Mouse (Mus musculus) hindbrain, postnatal 0 days (tissue): ENCODE measurements around the gene Erv3. TPM values are rescaled to one million over a fixed set of nuclear protein-coding genes. Genes with fewer than 3 reads are reported as not detected.
A peak's percentile ranks its signal among the peaks of the same experiment; 100 is the strongest.

Source experiments
- ATAC-seq: fragments of 200-750 bp; cut with Nextera tagmentation; 2 replicates; pipeline ENCODE4 v1.8.0; 2017; ENCODE audit warnings: mild to moderate bottlenecking, moderate TSS enrichment, moderate library complexity
- DNase-seq: peaks from one replicate; pipeline ENCODE4 v3.0.0-alpha.2; 2015; ENCODE audit warnings: low spot score
- H3K27ac ChIP-seq: fragments of 300-500 bp; sonication (generic); 2 replicates; pipeline ENCODE4 v1.5.1; 2014; ENCODE audit warnings: mild to moderate bottlenecking
- H3K27me3 ChIP-seq: fragments of 300-500 bp; sonication (generic); 2 replicates; pipeline ENCODE4 v1.6.1; 2014; ENCODE audit warnings: low read length, mixed read lengths; ENCODE audit not compliant: insufficient read depth
- H3K36me3 ChIP-seq: fragments of 300-500 bp; sonication (generic); 2 replicates; pipeline ENCODE4 v1.6.1; 2014; ENCODE audit warnings: low read length, mixed read lengths; ENCODE audit not compliant: insufficient read depth
- H3K4me1 ChIP-seq: fragments of 300-500 bp; sonication (generic); 2 replicates; pipeline ENCODE4 v1.6.1; 2014; ENCODE audit warnings: antibody characterized with exemption, low read length, mixed read lengths; ENCODE audit not compliant: insufficient read depth
- H3K4me2 ChIP-seq: fragments of 300-500 bp; sonication (generic); 2 replicates; pipeline ENCODE4 v1.6.1; 2014; ENCODE audit warnings: low read depth, mild to moderate bottlenecking, low read length, moderate library complexity, mixed read lengths
- H3K4me3 ChIP-seq: fragments of 300-500 bp; sonication (generic); 2 replicates; pipeline ENCODE4 v1.5.1; 2014; ENCODE audit warnings: low read length
- H3K9ac ChIP-seq: fragments of 300-500 bp; sonication (generic); replicated peaks from 2 replicates; pipeline ENCODE4 v1.6.1; 2014; ENCODE audit warnings: mild to moderate bottlenecking, low read length, moderate library complexity, mixed read lengths
- H3K9me3 ChIP-seq: fragments of 300-500 bp; sonication (generic); 2 replicates; pipeline ENCODE4 v1.6.1; 2016; ENCODE audit warnings: low read length, mixed read lengths
- CTCF ChIP-seq: IDR thresholded peaks from 2 replicates; pipeline ENCODE4 v1.5.1; 2016; ENCODE audit warnings: antibody characterized with exemption, control low read depth, low read depth
- WGBS: fragments of 180-500 bp; shearing (Covaris S2); extraction: QIAGEN DNeasy Blood & Tissue Kit; methylation state at CpG from one replicate; pipeline ENCODE4 v1.1.7; 2014; 5-methylcytosine and 5-hydroxymethylcytosine counted together
- polyA plus RNA-seq: library from polyadenylated mRNA; unstranded; fragments of >200 nt; fragmentation: Nextera tagmentation; extraction: Ambion mirVana; gene quantifications from 2 replicates; pipeline ENCODE4 v1.2.1, GENCODE M21; 2015
- total RNA-seq: library from RNA; depleted of rRNA; stranded (reverse); fragments of >200 nt; gene quantifications from 2 replicates; pipeline ENCODE4 v1.2.3, GENCODE M21; 2014; rRNA removed

Erv3 gene
- total and polyA plus RNA-seq, 2 experiments from 2014 or later, result 0.04 TPM; not detected in 1

DNA sequence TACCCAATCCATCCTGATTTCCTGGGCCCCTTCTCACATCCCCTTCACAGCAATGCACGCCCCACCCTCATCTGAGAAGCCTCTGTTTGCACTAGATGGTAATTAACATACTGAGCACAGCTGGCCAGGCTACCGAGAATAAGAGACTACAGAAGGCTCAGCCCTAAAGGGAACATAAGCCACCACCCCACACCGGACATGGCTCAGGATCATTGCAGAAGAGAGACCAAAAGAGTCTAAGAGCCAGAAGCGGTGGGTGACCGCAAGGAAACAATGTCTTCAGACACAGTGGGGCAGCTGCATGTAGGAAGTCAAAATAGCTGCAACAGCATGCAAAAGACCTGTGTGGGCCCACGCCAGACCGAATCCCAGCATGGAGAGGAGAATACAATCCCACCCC, 50.7 kb downstream of the Erv3 start:
- 32% methylated on average over 7 of the region's 7 CpGs for WGBS
- Histone ChIP-seq H3K9me3 (no peaks in the 10 kb centered on the region), H3K9ac (no peak overlapping the region), H3K4me3 (no peak overlapping the region), H3K4me2 (no peak overlapping the region), H3K27ac (no peak overlapping the region), H3K36me3 (no peaks in the 10 kb centered on the region), H3K27me3 (0 out of 2 replicates have a peak, but pooled peaks cover 9% of the 10 kb centered on the region), H3K4me1 (no peaks in the 10 kb centered on the region)
- ATAC-seq (no peak), DNase-seq (no peak)
- TF ChIP-seq CTCF, result no peak

- no peaks in the 10 kb centered on the region for H3K36me3 ChIP-seq
- no peaks in the 10 kb centered on the region for H3K9me3 ChIP-seq
- H3K27me3 ChIP-seq, result 0 out of 2 replicates have a peak, but pooled peaks cover 6% of the 10 kb centered on the region
- peak; percentile 67 for TF ChIP-seq CTCF
- H3K4me1 ChIP-seq, result no peaks in the 10 kb centered on the region
- WGBS, result 54% methylated on average over 11 of the region's 11 CpGs
- H3K27ac ChIP-seq, result no peak overlapping the region
- H3K4me2 ChIP-seq, result no peak overlapping the region
- no peak overlapping the region for H3K9ac ChIP-seq
- H3K4me3 ChIP-seq, result no peak overlapping the region
- DNase-seq (no peak), ATAC-seq (no peak)
Measured at GRCm38 (mm10) chr2:131807660-131808059, 51.9 kb downstream of the Erv3 start.

DNA sequence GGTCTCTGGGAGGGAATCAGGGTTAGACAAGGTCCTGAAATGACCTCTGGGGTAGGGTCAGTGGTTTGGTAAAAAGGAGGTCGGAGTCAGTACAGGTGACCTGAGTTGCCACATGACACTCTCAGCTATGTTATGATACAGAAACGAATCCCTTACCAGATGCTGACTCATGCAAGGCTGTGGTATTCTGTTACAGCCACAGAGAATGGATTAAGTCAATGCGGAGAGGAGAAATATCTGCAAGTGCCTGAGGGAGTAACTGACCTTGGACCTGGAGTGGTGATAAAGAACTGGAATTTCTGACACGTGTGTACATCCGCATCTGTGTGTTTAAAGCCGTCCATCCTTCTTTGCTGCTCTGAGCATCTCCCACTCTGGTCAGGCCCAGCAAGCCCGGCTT, 52.7 kb downstream of the Erv3 start:
- Histone ChIP-seq H3K9ac (no peak overlapping the region), H3K27ac (no peak overlapping the region), H3K36me3 (no peaks in the 10 kb centered on the region), H3K27me3 (0 out of 2 replicates have a peak, but pooled peaks cover 2% of the 10 kb centered on the region), H3K4me2 (no peak overlapping the region), H3K4me1 (no peaks in the 10 kb centered on the region), H3K4me3 (no peak overlapping the region), H3K9me3 (no peaks in the 10 kb centered on the region)
- 83% methylated on average over 7 of the region's 7 CpGs for WGBS
- no peak for ATAC-seq
- no peak for TF ChIP-seq CTCF
- DNase-seq, result no peak

- H3K4me1 ChIP-seq, result no peaks in the 10 kb centered on the region
- no peak overlapping the region for H3K27ac ChIP-seq
- no peaks in the 10 kb centered on the region for H3K36me3 ChIP-seq
- no peak overlapping the region for H3K4me3 ChIP-seq
- no peak overlapping the region for H3K4me2 ChIP-seq
- H3K9me3 ChIP-seq, result no peaks in the 10 kb centered on the region
- 39% methylated on average over 1 of the region's 1 CpGs for WGBS
- DNase-seq (no peak), ATAC-seq (no peak)
- H3K9ac ChIP-seq, result no peak overlapping the region
- no peaks in the 10 kb centered on the region for H3K27me3 ChIP-seq
- TF ChIP-seq CTCF, result no peak
Measured at GRCm38 (mm10) chr2:131805306-131805705, 54.2 kb downstream of the Erv3 start.

DNA sequence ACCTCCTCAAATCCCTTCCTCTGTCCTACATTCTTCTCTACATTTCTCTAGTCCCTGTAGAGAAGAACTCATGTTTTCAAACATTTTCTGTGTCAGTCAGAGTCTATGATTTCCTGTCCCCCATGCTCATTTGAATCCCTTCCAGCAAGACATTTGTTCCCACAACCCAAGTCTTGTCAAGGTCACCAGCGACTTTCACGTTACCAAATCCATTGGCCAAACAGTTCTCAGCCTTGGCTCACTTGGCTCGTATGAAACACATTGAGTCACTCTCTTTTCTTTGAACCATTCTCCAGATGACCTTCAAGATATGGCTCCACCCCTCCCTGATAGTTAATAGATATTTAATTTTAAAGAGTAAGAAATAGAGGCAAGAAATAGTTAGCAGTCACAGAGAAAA, 55.7 kb downstream of the Erv3 start:
- H3K4me3 ChIP-seq, result no peak overlapping the region
- no peaks in the 10 kb centered on the region for H3K27me3 ChIP-seq
- WGBS, result 73% methylated on average over 3 of the region's 3 CpGs
- H3K4me1 ChIP-seq, result no peaks in the 10 kb centered on the region
- DNase-seq (no peak), ATAC-seq (no peak)
- H3K36me3 ChIP-seq, result no peaks in the 10 kb centered on the region
- no peak overlapping the region for H3K9ac ChIP-seq
- H3K4me2 ChIP-seq, result no peak overlapping the region
- TF ChIP-seq CTCF, result no peak
- H3K9me3 ChIP-seq, result no peaks in the 10 kb centered on the region
- no peak overlapping the region for H3K27ac ChIP-seq

Other genes starting within 250 kb of the Erv3 start
- gene Prnp, start 50.2 kb upstream of the Erv3 start, total RNA-seq, result 203 and 212 TPM in 2 replicates
- 227 and 234 TPM in 2 replicates for gene Prnp, start 50.2 kb upstream of the Erv3 start, polyA plus RNA-seq
- gene Prn, start 50.2 kb upstream of the Erv3 start, total RNA-seq, result not detected in 2 replicates
- gene Prn, start 50.2 kb upstream of the Erv3 start, polyA plus RNA-seq, result 0.25 and 0.26 TPM in 2 replicates
- gene Prnd, start 91.1 kb upstream of the Erv3 start, total RNA-seq, result 4.4 and 5.6 TPM in 2 replicates
- 6.4 and 7.2 TPM in 2 replicates for gene Prnd, start 91.1 kb upstream of the Erv3 start, polyA plus RNA-seq
- gene Rassf2, start 170.5 kb upstream of the Erv3 start, total RNA-seq, result 39.1 and 39.8 TPM in 2 replicates
- gene Rassf2, start 170.5 kb upstream of the Erv3 start, polyA plus RNA-seq, result 18.7 and 19.0 TPM in 2 replicates